Mouse (Mus musculus) heart, embryonic 16.5 days (tissue): ENCODE results near the gene Mrgprb2. TPM values are rescaled to one million over a fixed set of nuclear protein-coding genes. Genes with fewer than 3 reads are reported as not detected.

ENCODE experiments used
- ATAC-seq: fragments of 200-750 bp; cut with Nextera tagmentation; replicated peaks from 2 replicates; pipeline ENCODE4 v1.8.0; 2017; ENCODE audit warnings: moderate number of reproducible peaks; ENCODE audit not compliant: insufficient read depth, low FRiP score; ENCODE audit errors: extremely low read depth
- H3K27ac ChIP-seq: fragments of 300-500 bp; sonication (generic); 2 replicates; pipeline ENCODE4 v1.5.1; 2014; ENCODE audit warnings: mild to moderate bottlenecking, low read length, control low read depth, moderate library complexity
- H3K27me3 ChIP-seq: fragments of 300-500 bp; sonication (generic); 2 replicates; pipeline ENCODE4 v1.6.1; 2014; ENCODE audit warnings: low read length, mixed read lengths; ENCODE audit not compliant: control insufficient read depth, insufficient read depth
- H3K36me3 ChIP-seq: fragments of 300-500 bp; sonication (generic); 2 replicates; pipeline ENCODE4 v1.6.1; 2014; ENCODE audit not compliant: control insufficient read depth, insufficient read depth
- H3K4me1 ChIP-seq: fragments of 300-500 bp; sonication (generic); 2 replicates; pipeline ENCODE4 v1.6.1; 2014; ENCODE audit warnings: low read length, mixed read lengths; ENCODE audit not compliant: control insufficient read depth, insufficient read depth
- H3K4me2 ChIP-seq: fragments of 300-500 bp; sonication (generic); 2 replicates; pipeline ENCODE4 v1.6.1; 2014; ENCODE audit warnings: low read depth, mild to moderate bottlenecking, control low read depth, low read length
- H3K4me3 ChIP-seq: fragments of 300-500 bp; sonication (generic); 2 replicates; pipeline ENCODE4 v1.5.1; 2014; ENCODE audit warnings: mild to moderate bottlenecking, control low read depth, low read length
- H3K9ac ChIP-seq: fragments of 300-500 bp; sonication (generic); 2 replicates; pipeline ENCODE4 v1.6.1; 2014; ENCODE audit warnings: low read length, control low read depth
- H3K9me3 ChIP-seq: fragments of 300-500 bp; sonication (generic); replicated peaks from 2 replicates; pipeline ENCODE4 v1.6.1; 2016; ENCODE audit warnings: low read length; ENCODE audit not compliant: control insufficient read depth
- polyA plus RNA-seq: library from polyadenylated mRNA; unstranded; fragments of >200 nt; fragmentation: Nextera tagmentation; extraction: Ambion mirVana; gene quantifications from 2 replicates; pipeline ENCODE4 v1.2.1, GENCODE M21; 2015

Gene Mrgprb2
- polyA plus RNA-seq, result not detected in 2 replicates

DNA sequence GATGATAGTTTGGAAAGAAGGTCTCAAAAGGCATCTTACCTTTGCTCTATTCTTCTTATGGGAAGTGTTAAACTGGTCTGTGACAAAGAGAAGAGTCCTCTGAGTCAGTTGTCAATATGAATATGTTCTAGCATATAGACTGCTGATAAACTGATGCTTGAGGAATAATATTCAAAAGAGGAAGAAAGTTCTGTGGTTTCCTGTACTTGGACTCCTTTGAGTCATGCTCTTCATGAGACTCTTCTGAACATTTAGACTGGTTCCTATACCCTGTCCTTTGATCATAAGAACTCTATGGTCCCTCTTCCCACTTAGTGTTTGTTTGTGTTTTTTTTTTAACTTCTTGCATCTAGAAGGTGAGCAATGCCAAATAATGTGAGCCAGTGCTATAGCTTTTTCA is at the start of gene Mrgprb2:
Gene Mrgprb2, minus strand, starts transcription at position 101 of the 400 bp plus-strand sequence.
- peaks cover 3% of the 10 kb centered on the region; the same call in 1 of the 2 replicates for H3K9me3 ChIP-seq
- H3K4me3 ChIP-seq, result no peak within 1 kb of the TSS
- H3K27ac ChIP-seq, result no peak within 1 kb of the TSS
- H3K9ac ChIP-seq, result no peak within 1 kb of the TSS
- no peaks in the 10 kb centered on the region for H3K27me3 ChIP-seq
- ATAC-seq, result no peak
- no peaks in the 10 kb centered on the region for H3K36me3 ChIP-seq
- no peak within 1 kb of the TSS for H3K4me2 ChIP-seq
- no peaks in the 10 kb centered on the region for H3K4me1 ChIP-seq

Other genes starting within 250 kb of the Mrgprb2 start
- not detected in 2 replicates for gene Mrgprb8, start 169.6 kb downstream of the Mrgprb2 start, polyA plus RNA-seq
- not detected in 2 replicates for gene Mrgprb1, start 101.7 kb downstream of the Mrgprb2 start, polyA plus RNA-seq
- gene Mrgprx2, start 58.8 kb downstream of the Mrgprb2 start, polyA plus RNA-seq, result not detected in 2 replicates
- not detected in 2 replicates for gene Mrgprb3, start 85.7 kb upstream of the Mrgprb2 start, polyA plus RNA-seq
- gene Zdhhc13, start 230.9 kb upstream of the Mrgprb2 start, polyA plus RNA-seq, result 30.5 and 33.6 TPM in 2 replicates